Mouse (Mus musculus) embryonic fibroblast, embryonic 13.5 days (primary cell): ENCODE data around the gene 4930444G20Rik.

Experiments used
- CTCF ChIP-seq: IDR thresholded peaks from 2 replicates; pipeline ENCODE4 v1.5.1; 2011; ENCODE audit warnings: mild to moderate bottlenecking, control low read depth, low read length, moderate library complexity, borderline replicate concordance; ENCODE audit not compliant: insufficient read depth
- POLR2A ChIP-seq: IDR thresholded peaks from 2 replicates; pipeline ENCODE4 v1.6.1; 2011; ENCODE audit warnings: low read depth, mild to moderate bottlenecking, control low read depth, low read length, moderate library complexity

DNA sequence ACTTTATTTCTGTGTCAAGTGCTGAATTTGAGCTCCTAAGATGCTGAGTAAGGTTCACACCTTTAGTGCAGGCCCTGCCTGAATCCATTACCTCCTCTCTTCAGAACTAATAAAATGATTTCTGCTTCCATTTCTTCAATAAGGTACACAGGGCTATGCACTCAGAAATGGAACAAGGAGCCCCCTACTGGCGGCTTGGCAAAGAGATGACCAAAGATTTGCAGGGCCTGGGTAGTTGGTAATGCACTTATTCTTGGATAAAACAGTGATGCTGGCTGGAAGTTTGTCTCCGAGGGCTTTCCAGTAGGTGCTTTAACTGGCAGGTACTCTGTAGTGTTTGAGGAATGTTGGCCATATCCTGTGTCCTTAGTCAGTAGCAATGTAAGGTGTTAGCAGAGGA is 4.9 kb upstream of the 4930444G20Rik start:
- no peak for TF ChIP-seq CTCF
- TF ChIP-seq POLR2A, result no peak
